In the genomic region with DNA sequence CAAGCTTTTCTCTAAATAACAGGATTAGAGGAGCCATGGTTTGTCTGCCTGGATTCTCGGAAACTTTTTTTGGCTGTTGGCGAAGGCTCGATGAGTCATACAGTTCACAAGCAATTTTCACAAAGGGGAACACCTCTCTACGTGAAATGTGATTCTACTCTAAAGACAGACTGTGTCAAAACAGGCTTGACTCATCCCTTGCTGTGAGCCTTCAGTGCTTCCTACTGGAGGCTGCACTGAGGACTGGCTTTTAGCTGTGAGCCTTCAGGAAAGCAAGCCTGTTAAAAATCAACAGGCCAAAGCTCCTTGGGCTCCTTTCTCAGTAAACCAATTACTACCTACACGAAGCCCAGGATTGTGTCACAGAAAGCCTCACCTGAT, we compare ENCODE assay signal across 9 mouse cellular contexts.
DNase-seq lines count a peak whose midpoint lies in the region; ATAC-seq and TF ChIP-seq lines count a peak whose summit lies in the region.
"Had no signal": no experiment of that assay in that cellular context is flagged by ENCODE, and none has a peak within 500 bp of the region (broad histone marks: within the 10 kb centered on the region; RNA-seq: fewer than 3 reads in every experiment).

No protein-coding gene starts in this region.

- peak; percentile 12 for DNase-seq in embryo, embryonic 10 days (ENCODE audit: low spot score)
- DNase-seq in embryo, embryonic 9.5 days (ENCODE audit: extremely low spot score), result no peak
- peak; percentile 58 for DNase-seq in 3134 (ENCODE audit: extremely low read depth, insufficient read length, low spot score)
- peak; percentile 83 for DNase-seq in fibroblast of lung, adult 2 months (ENCODE audit: low read depth)
- peak in 1 of 2 experiments; percentile 47 for DNase-seq in left cerebral cortex, adult 2 months (ENCODE audit: extremely low spot score in 1 of 2, low spot score in 2 of 2)
- DNase-seq in retina, postnatal 1 day, result no peak
- no peak for DNase-seq in natural killer cell, adult 2 months (ENCODE audit: low spot score in 2 of 2)
- DNase-seq in forebrain, embryonic 14.5 days (ENCODE audit: low spot score), result no peak
- DNase-seq: lung, embryonic 14.5 days had no signal

- peak overlapping the region; percentile 76 for H3K27ac ChIP-seq in left cerebral cortex, adult 2 months
- H3K27ac ChIP-seq in forebrain, embryonic 14.5 days (ENCODE audit: low read depth, low read length), result no peak overlapping the region

- H3K9me3 ChIP-seq in forebrain, embryonic 14.5 days (replicated peaks; ENCODE audit: control insufficient read depth, low read length), result no peaks in the 10 kb centered on the region

- TF ChIP-seq CTCF in left cerebral cortex, adult 2 months (IDR thresholded peaks at IDR 0.05), result no peak

- 29% methylated on average over 5 of the region's 5 CpGs for WGBS in forebrain, embryonic 14.5 days

- no peak overlapping the region for H3K9ac ChIP-seq in forebrain, embryonic 14.5 days (ENCODE audit: low read length)
- H3K9ac ChIP-seq: lung, embryonic 14.5 days had no signal

- no peak overlapping the region for H3K4me2 ChIP-seq in forebrain, embryonic 14.5 days (ENCODE audit: low read length)
- H3K4me2 ChIP-seq: lung, embryonic 14.5 days had no signal

- no peaks in the 10 kb centered on the region for H3K27me3 ChIP-seq in forebrain, embryonic 14.5 days (replicated peaks; ENCODE audit: control insufficient read depth, insufficient read depth, low read length)

- intact Hi-C loops in left cerebral cortex, adult 2 months (cut with DNase I), result loop anchor here (2.0 to 10.0 kb wide), 7 partner anchors 65 to 1529 kb away; a partner anchor contains a TSS

- no peak for ATAC-seq in forebrain, embryonic 14.5 days

- H3K36me3 ChIP-seq in forebrain, embryonic 14.5 days (ENCODE audit: control insufficient read depth, insufficient read depth, low read length), result no peaks in the 10 kb centered on the region

- peaks cover 10% of the 10 kb centered on the region for H3K4me1 ChIP-seq in forebrain, embryonic 14.5 days (ENCODE audit: control insufficient read depth, insufficient read depth, low read length)

- H3K4me3 ChIP-seq in left cerebral cortex, adult 2 months, result no peak overlapping the region
- H3K4me3 ChIP-seq in forebrain, embryonic 14.5 days (ENCODE audit: low read depth, low read length), result no peak overlapping the region

Comparison
In these comparisons a context has a peak if more than half of its experiments do, and no peak if none do; other contexts are left out.
1. DNase-seq: peak in embryo, embryonic 10 days (single experiment), 3134 (single experiment) and fibroblast of lung, adult 2 months (single experiment); none in embryo, embryonic 9.5 days (single experiment), retina, postnatal 1 day (single experiment), natural killer cell, adult 2 months (0 of 2) and forebrain, embryonic 14.5 days (single experiment).